Comparison of ENCODE assay signal across 27 mouse cellular contexts in the genomic region with DNA sequence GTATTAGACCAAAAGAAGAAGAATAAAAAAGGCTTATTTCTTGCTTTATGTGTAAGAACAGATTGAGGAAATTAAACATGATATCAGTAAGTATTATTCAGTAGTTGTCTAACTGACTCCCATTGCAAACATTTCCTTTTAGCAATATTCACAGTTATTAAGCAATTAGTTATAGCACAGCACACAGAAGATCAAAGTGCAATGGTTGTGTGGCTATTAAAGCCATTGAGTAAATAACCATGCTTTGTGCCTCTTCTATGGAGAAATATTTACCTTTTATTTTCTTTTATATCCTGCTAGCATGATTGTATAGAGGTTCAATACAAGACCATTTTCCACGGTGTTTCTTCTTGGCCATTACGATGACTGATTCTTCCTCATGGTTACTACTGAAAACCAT.
"Had no signal": no experiment of that assay in that cellular context is flagged by ENCODE, and none has a peak within 500 bp of the region (broad histone marks: within the 10 kb centered on the region; RNA-seq: fewer than 3 reads in every experiment).

No protein-coding gene starts in this region.

- H3K9ac ChIP-seq: embryonic facial prominence, embryonic 12.5 days; embryonic facial prominence, embryonic 13.5 days; embryonic facial prominence, embryonic 15.5 days; forebrain, embryonic 12.5 days; forebrain, embryonic 13.5 days; forebrain, embryonic 15.5 days; forebrain, postnatal 0 days had no signal

- H3K9me3 ChIP-seq: embryonic facial prominence, embryonic 13.5 days; forebrain, embryonic 15.5 days had no signal

- DNase-seq: cerebellum, adult 18-20 months; cerebellum, adult 2 months; cerebellum, adult 8-10 months; cerebellum, adult 9-10 months; cerebellum, adult 9-11 months; cerebellum, postnatal 10 days; cerebellum, postnatal 14 days; cerebellum, postnatal 25 days; cerebellum, postnatal 36 days; embryo, embryonic 11 days; forebrain, postnatal 0 days; gastrocnemius, adult 2 months; gastrocnemius, postnatal 10 days; gastrocnemius, postnatal 14 days; gastrocnemius, postnatal 25 days; gastrocnemius, postnatal 36 days had no signal

- ATAC-seq: forebrain, embryonic 13.5 days; forebrain, embryonic 14.5 days; forebrain, embryonic 15.5 days; forebrain, embryonic 16.5 days; forebrain, postnatal 0 days had no signal

- H3K27ac ChIP-seq: embryonic facial prominence, embryonic 10.5 days; embryonic facial prominence, embryonic 12.5 days; embryonic facial prominence, embryonic 13.5 days; embryonic facial prominence, embryonic 15.5 days; forebrain, embryonic 10.5 days; forebrain, embryonic 12.5 days; forebrain, embryonic 13.5 days; forebrain, embryonic 15.5 days; gastrocnemius, adult 2 months had no signal

- H3K36me3 ChIP-seq: embryonic facial prominence, embryonic 10.5 days; embryonic facial prominence, embryonic 12.5 days; embryonic facial prominence, embryonic 13.5 days; embryonic facial prominence, embryonic 15.5 days; forebrain, embryonic 10.5 days; forebrain, embryonic 12.5 days; forebrain, embryonic 15.5 days had no signal

- H3K4me1 ChIP-seq: embryonic facial prominence, embryonic 12.5 days; embryonic facial prominence, embryonic 15.5 days; forebrain, embryonic 10.5 days; forebrain, embryonic 12.5 days; forebrain, embryonic 13.5 days; forebrain, embryonic 15.5 days had no signal

- H3K4me3 ChIP-seq: embryonic facial prominence, embryonic 10.5 days; embryonic facial prominence, embryonic 12.5 days; embryonic facial prominence, embryonic 13.5 days; embryonic facial prominence, embryonic 15.5 days; erythroblast, embryonic 14.5 days; forebrain, embryonic 10.5 days; forebrain, embryonic 12.5 days; forebrain, embryonic 13.5 days; forebrain, embryonic 15.5 days; gastrocnemius, adult 2 months had no signal

- H3K4me2 ChIP-seq: embryonic facial prominence, embryonic 12.5 days; embryonic facial prominence, embryonic 13.5 days; embryonic facial prominence, embryonic 15.5 days; forebrain, embryonic 12.5 days; forebrain, embryonic 13.5 days; forebrain, embryonic 15.5 days had no signal

- H3K27me3 ChIP-seq: embryonic facial prominence, embryonic 12.5 days; embryonic facial prominence, embryonic 13.5 days; embryonic facial prominence, embryonic 15.5 days; forebrain, embryonic 13.5 days; forebrain, embryonic 15.5 days had no signal
